Mouse (Mus musculus) lung, embryonic 14.5 days (tissue): ENCODE measurements around the gene Samd4. TPM values are rescaled to one million over a fixed set of nuclear protein-coding genes. Genes with fewer than 3 reads are reported as not detected.

ENCODE experiments used
- ATAC-seq: fragments of 200-750 bp; cut with Nextera tagmentation; 2 replicates; pipeline ENCODE4 v1.8.0; 2017; ENCODE audit warnings: mild to moderate bottlenecking, moderate TSS enrichment, moderate library complexity; ENCODE audit not compliant: insufficient read depth
- DNase-seq: peaks from one replicate; pipeline ENCODE4 v3.0.0-alpha.2; 2015
- H3K27ac ChIP-seq: fragments of 300-500 bp; sonication (generic); 2 replicates; pipeline ENCODE4 v1.5.1; 2014; ENCODE audit warnings: low read depth, mild to moderate bottlenecking, moderate library complexity
- H3K27me3 ChIP-seq: fragments of 300-500 bp; sonication (generic); 2 replicates; pipeline ENCODE4 v1.6.1; 2014; ENCODE audit warnings: low read length, control low read depth; ENCODE audit not compliant: insufficient read depth
- H3K36me3 ChIP-seq: fragments of 300-500 bp; sonication (generic); 2 replicates; pipeline ENCODE4 v1.6.1; 2014; ENCODE audit warnings: control low read depth; ENCODE audit not compliant: insufficient read depth
- H3K4me1 ChIP-seq: fragments of 300-500 bp; sonication (generic); 2 replicates; pipeline ENCODE4 v1.6.1; 2014; ENCODE audit warnings: antibody characterized with exemption, control low read depth; ENCODE audit not compliant: insufficient read depth
- H3K4me2 ChIP-seq: fragments of 300-500 bp; sonication (generic); 2 replicates; pipeline ENCODE4 v1.6.1; 2014; ENCODE audit warnings: mild to moderate bottlenecking
- H3K4me3 ChIP-seq: fragments of 300-500 bp; sonication (generic); 2 replicates; pipeline ENCODE4 v1.5.1; 2014; ENCODE audit warnings: low read depth, low read length
- H3K9ac ChIP-seq: fragments of 300-500 bp; sonication (generic); 2 replicates; pipeline ENCODE4 v1.6.1; 2014
- H3K9me3 ChIP-seq: fragments of 300-500 bp; sonication (generic); 2 replicates; pipeline ENCODE4 v1.6.1; 2016; ENCODE audit warnings: low read depth, low read length, control low read depth
- CTCF ChIP-seq: IDR thresholded peaks from 2 replicates; pipeline ENCODE4 v1.5.1; 2016; ENCODE audit warnings: antibody characterized with exemption, low read depth
- WGBS: fragments of 180-500 bp; shearing (Covaris S2); extraction: QIAGEN DNeasy Blood & Tissue Kit; methylation state at CpG from one replicate; pipeline ENCODE4 v1.1.7; 2014; 5-methylcytosine and 5-hydroxymethylcytosine counted together
- polyA plus RNA-seq: library from polyadenylated mRNA; unstranded; fragments of >200 nt; fragmentation: Nextera tagmentation; extraction: Ambion mirVana; gene quantifications from 2 replicates; pipeline ENCODE4 v1.2.1, GENCODE M21; 2014

The Samd4 gene
- polyA plus RNA-seq, 1 experiment from 2014 or later: 4.6 TPM

DNA sequence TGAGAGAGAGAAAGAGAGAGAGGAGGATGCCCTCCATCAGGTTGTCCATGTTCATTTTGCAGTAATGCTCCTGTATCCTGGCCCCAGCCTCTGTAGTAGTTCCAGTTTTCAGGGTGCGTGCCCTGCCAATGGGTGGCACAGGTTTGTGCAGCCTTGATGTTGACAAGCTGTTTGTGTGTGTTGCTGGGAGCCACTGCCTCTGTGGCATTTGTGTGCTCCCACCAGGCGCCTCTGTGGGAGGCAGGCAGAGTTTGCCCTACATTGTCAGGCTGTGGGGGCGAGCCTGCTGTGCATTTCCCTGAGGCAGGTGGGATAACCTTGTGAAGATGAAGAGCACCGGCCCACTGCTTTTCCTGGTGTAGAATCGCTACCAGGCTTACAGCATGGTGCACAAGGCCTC lies 37.8 kb downstream of the Samd4 start:
- H3K9ac ChIP-seq: no peak overlapping the region
- peaks cover 9% of the 10 kb centered on the region for H3K4me1 ChIP-seq
- H3K27ac ChIP-seq: no peak overlapping the region
- H3K9me3 ChIP-seq: no peaks in the 10 kb centered on the region
- no peak overlapping the region for H3K4me2 ChIP-seq
- DNase-seq (no peak), ATAC-seq (no peak)
- WGBS: 84% methylated on average over 5 of the region's 5 CpGs
- no peak for TF ChIP-seq CTCF
- no peaks in the 10 kb centered on the region for H3K36me3 ChIP-seq
- no peak overlapping the region for H3K4me3 ChIP-seq
- H3K27me3 ChIP-seq: no peaks in the 10 kb centered on the region

DNA sequence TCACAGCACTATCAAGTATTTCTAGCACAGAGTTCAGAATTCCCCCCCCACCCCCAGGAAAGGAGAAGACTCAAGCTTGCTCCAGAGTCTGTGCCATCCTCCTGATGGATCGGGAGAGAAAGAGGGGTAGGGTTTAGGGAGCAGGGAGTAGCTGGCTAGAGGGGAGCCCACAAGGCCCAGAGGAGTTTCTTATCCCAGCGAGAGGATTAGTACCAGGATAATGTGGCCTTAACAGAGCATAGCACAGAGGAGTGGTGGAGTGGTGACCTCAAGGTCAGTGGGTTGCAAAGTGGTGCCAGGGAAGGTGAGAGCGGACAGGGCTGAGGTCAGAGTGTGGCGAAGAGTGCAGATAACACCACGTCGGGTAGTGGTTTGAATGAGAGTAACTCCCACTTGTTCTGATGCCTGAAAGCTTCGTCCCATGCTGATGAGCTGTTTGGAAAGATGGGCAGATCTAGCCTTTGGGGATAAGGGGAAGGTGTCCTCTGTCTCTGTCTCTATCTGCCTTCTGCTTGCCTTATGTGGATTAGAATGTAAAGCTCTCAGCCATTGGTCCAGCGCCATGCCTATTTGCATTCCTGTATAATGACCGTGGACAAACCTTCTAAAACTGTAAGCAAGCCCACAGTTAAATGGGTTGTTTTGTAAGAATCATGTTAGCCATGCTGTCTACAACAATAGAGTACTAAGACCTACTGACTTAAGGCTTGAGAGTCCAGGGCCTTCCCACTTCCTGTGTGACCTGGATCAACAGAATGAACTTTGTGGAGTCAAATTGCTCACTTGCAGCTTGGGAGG lies 38.7 kb downstream of the Samd4 start:
- no peaks in the 10 kb centered on the region for H3K36me3 ChIP-seq
- 66% methylated on average over 9 of the region's 9 CpGs for WGBS
- peaks cover 9% of the 10 kb centered on the region for H3K4me1 ChIP-seq
- no peak for DNase-seq
- no peak overlapping the region for H3K27ac ChIP-seq
- H3K9me3 ChIP-seq: no peaks in the 10 kb centered on the region
- H3K27me3 ChIP-seq: no peaks in the 10 kb centered on the region
- no peak for ATAC-seq
- no peak for TF ChIP-seq CTCF
- H3K4me2 ChIP-seq: no peak overlapping the region
- no peak overlapping the region for H3K9ac ChIP-seq
- no peak overlapping the region for H3K4me3 ChIP-seq

DNA sequence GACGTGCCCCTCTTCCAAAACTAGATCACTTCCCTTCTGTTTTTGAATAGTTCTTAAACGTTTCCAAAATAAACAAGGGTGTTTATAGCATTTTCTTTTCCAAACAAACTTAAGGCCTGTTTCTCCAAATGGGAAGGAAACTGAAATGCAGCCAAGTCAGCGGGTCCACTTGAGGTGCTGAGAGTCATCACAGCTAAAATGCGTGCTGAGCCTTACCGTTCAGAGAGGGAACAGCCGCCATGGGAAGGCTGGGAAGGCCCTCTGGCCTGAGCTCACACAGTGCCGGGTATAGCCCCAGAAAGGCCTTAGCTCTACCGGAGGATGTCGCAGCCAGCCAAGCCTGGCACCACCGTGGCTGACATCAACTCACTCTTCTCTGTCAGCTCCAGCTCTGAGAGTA lies 41.3 kb downstream of the Samd4 start:
- ATAC-seq: no peak
- DNase-seq: peak; percentile 70

DNA sequence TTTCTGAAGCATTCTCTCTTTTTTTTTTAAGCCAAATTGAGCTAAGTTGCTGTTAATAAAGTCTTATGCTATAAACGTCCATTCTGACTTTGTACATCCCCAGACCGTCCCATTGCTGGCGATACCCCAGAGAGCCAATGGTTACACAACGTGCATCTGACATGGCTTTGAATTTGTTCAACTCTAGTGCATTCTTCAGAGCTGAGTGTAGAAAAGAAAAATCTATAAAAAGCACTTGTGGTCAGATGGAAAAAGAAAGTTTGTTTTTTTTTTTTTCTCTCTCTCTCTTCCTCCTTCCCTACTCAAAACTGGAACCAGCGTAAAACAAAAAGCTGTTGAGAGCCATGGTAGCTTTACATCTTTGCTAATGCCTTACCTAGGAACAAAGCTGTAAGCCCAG lies 41.8 kb downstream of the Samd4 start:
- 70% methylated on average over 5 of the region's 5 CpGs for WGBS
- Histone ChIP-seq H3K4me2 (no peak overlapping the region), H3K27ac (no peak overlapping the region), H3K9ac (no peak overlapping the region), H3K9me3 (no peaks in the 10 kb centered on the region), H3K4me1 (peaks cover 9% of the 10 kb centered on the region), H3K27me3 (no peaks in the 10 kb centered on the region), H3K4me3 (no peak overlapping the region), H3K36me3 (no peaks in the 10 kb centered on the region)
- no peak for DNase-seq
- ATAC-seq: no peak
- TF ChIP-seq CTCF: no peak

More for the DNA sequence above, 41.3 kb downstream of the Samd4 start:
- no peak overlapping the region for H3K4me3 ChIP-seq
- TF ChIP-seq CTCF: no peak
- no peak overlapping the region for H3K27ac ChIP-seq
- no peaks in the 10 kb centered on the region for H3K27me3 ChIP-seq
- H3K9ac ChIP-seq: no peak overlapping the region
- WGBS: 47% methylated on average over 10 of the region's 10 CpGs
- peaks cover 9% of the 10 kb centered on the region for H3K4me1 ChIP-seq
- H3K4me2 ChIP-seq: no peak overlapping the region
- no peaks in the 10 kb centered on the region for H3K36me3 ChIP-seq
- no peaks in the 10 kb centered on the region for H3K9me3 ChIP-seq

DNA sequence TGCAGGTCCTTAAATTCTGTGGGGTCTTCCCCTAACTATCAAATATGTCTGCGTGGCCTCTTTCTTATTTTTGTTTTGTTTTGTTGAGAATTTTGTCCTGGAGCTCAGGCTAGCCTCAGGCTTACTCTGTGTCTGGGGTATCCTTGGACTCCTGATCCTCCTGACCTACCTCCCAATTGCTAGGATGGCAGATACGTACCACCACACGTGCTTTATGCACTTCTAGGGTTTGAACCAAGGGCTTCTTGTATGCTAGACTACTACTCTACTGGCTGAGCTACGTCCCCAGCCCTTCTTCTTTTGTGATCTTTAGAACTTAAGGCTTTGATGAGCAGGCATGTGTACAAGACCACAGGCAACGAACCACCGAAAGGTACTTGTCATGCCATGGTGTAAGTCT lies 45.9 kb downstream of the Samd4 start:
- H3K4me3 ChIP-seq: no peak overlapping the region
- no peak for TF ChIP-seq CTCF
- H3K9me3 ChIP-seq: no peaks in the 10 kb centered on the region
- no peak overlapping the region for H3K9ac ChIP-seq
- no peak overlapping the region for H3K27ac ChIP-seq
- DNase-seq (no peak), ATAC-seq (no peak)
- H3K4me2 ChIP-seq: no peak overlapping the region
- WGBS: 91% methylated on average over 6 of the region's 6 CpGs
- H3K36me3 ChIP-seq: no peaks in the 10 kb centered on the region
- H3K27me3 ChIP-seq: no peaks in the 10 kb centered on the region
- H3K4me1 ChIP-seq: peaks cover 8% of the 10 kb centered on the region

DNA sequence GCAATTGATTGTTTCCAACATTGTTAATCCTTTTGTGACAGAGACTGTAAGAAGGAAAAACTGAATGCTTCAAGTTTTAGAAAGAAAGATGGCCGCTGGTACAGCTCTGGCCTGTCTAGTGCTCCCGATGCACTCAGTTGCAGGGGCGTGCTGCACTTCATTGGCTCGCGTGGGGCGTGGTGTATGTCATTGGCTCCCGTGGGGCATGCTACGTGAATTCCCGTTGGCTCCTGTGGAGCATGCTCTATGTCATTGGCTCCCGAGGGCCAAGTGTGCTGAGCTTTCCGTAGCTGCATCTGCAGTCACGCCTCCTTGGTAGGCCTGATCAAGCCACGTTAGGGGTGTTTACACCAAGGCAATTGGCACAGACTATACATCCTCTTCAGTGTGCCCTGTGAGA lies 49.5 kb downstream of the Samd4 start:
- no peak overlapping the region for H3K9ac ChIP-seq
- H3K9me3 ChIP-seq: no peaks in the 10 kb centered on the region
- DNase-seq (no peak), ATAC-seq (peak; percentile 49; the same call in 1 of the 2 replicates)
- no peaks in the 10 kb centered on the region for H3K27me3 ChIP-seq
- no peak for TF ChIP-seq CTCF
- H3K4me3 ChIP-seq: no peak overlapping the region
- H3K36me3 ChIP-seq: no peaks in the 10 kb centered on the region
- peak overlapping the region; percentile 65; the same call in 1 of the 2 replicates for H3K27ac ChIP-seq
- H3K4me1 ChIP-seq: peaks cover 5% of the 10 kb centered on the region; the same call in 1 of the 2 replicates
- H3K4me2 ChIP-seq: no peak overlapping the region
- whole genome bisulfite sequencing: 79% methylated on average over 13 of the region's 13 CpGs

DNA sequence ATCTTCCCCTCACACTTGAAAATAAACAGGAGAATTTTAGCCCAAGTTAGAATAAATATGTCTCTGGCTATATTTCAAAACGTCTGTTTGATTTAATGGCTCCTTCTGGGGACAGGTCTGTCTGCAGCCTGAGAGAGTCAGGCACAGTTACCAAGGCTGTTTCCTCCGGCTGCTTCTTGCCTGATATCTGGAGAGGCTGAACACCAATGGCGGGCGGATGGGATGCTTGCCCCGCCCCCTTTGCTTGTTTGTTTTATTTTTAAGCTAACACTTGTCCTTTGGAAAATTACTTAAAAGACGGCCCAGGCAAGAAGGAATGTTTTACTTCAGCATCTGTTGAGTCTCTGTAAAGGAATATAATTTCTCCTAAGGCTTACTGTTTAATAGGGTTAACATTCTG lies 50.1 kb downstream of the Samd4 start:
- no peak for TF ChIP-seq CTCF
- 22% methylated on average over 6 of the region's 6 CpGs for WGBS
- DNase-seq (peak; percentile 62), ATAC-seq (0 out of 2 replicates have a peak, but pooled peaks have one; percentile 62)
- Histone ChIP-seq H3K9me3 (no peaks in the 10 kb centered on the region), H3K27ac (peak overlapping the region; percentile 65; the same call in 1 of the 2 replicates), H3K4me2 (no peak overlapping the region), H3K27me3 (no peaks in the 10 kb centered on the region), H3K9ac (no peak overlapping the region), H3K36me3 (no peaks in the 10 kb centered on the region), H3K4me3 (no peak overlapping the region), H3K4me1 (peaks cover 5% of the 10 kb centered on the region; the same call in 1 of the 2 replicates)
